Mouse (Mus musculus): ENCODE measurements around the gene H2-DMa. TPM values are rescaled to one million over a fixed set of nuclear protein-coding genes. Genes with fewer than 3 reads are reported as not detected.

Gene H2-DMa
- polyA plus RNA-seq (2015; fragmentation: Nextera tagmentation; extraction: Ambion mirVana), result 11.3 and 13.4 TPM in 2 replicates

GRCm38 (mm10) chr17:34119249-34120179 lies at the start of gene H2-DMa:
Gene H2-DMa, plus strand, starts transcription at chr17:34119541.
- peak; percentile 80 for ATAC-seq
- Histone ChIP-seq H3K27ac (peak within 1 kb of the TSS; percentile 100), H3K36me3 (peaks cover 32% of the 10 kb centered on the region), H3K4me3 (replicated peaks) (peak within 1 kb of the TSS; percentile 92), H3K4me2 (replicated peaks) (peak within 1 kb of the TSS; percentile 82), H3K9ac (peak within 1 kb of the TSS; percentile 93), H3K4me1 (replicated peaks) (peaks cover 30% of the 10 kb centered on the region), H3K9me3 (no peaks in the 10 kb centered on the region), H3K27me3 (replicated peaks) (no peaks in the 10 kb centered on the region)
- WGBS, result under 1% methylated on average over 96 of the region's 96 CpGs

GRCm38 (mm10) chr17:34072091-34072490 lies 47.2 kb upstream of the H2-DMa start:
- no peak for ATAC-seq
- no peak overlapping the region for H3K4me2 ChIP-seq (replicated peaks)
- no peaks in the 10 kb centered on the region for H3K9me3 ChIP-seq
- no peaks in the 10 kb centered on the region for H3K36me3 ChIP-seq
- H3K27ac ChIP-seq, result no peak overlapping the region
- H3K27me3 ChIP-seq (replicated peaks), result peaks cover 7% of the 10 kb centered on the region
- no peaks in the 10 kb centered on the region for H3K4me1 ChIP-seq (replicated peaks)
- 74% methylated on average over 5 of the region's 5 CpGs for WGBS
- no peak overlapping the region for H3K9ac ChIP-seq
- no peak overlapping the region for H3K4me3 ChIP-seq (replicated peaks)

GRCm38 (mm10) chr17:34075271-34075670 lies 44.1 kb upstream of the H2-DMa start:
- 36% methylated on average over 7 of the region's 7 CpGs for WGBS
- ATAC-seq, result no peak
- Histone ChIP-seq H3K4me1 (replicated peaks) (no peaks in the 10 kb centered on the region), H3K36me3 (no peaks in the 10 kb centered on the region), H3K9ac (no peak overlapping the region), H3K4me3 (replicated peaks) (no peak overlapping the region), H3K4me2 (replicated peaks) (no peak overlapping the region), H3K27me3 (replicated peaks) (peaks cover 11% of the 10 kb centered on the region), H3K9me3 (no peaks in the 10 kb centered on the region), H3K27ac (no peak overlapping the region)

- Histone ChIP-seq H3K27ac (no peak overlapping the region), H3K9ac (no peak overlapping the region), H3K4me3 (replicated peaks) (no peak overlapping the region), H3K9me3 (no peaks in the 10 kb centered on the region), H3K4me2 (replicated peaks) (no peak overlapping the region), H3K27me3 (replicated peaks) (peaks cover 11% of the 10 kb centered on the region), H3K4me1 (replicated peaks) (no peaks in the 10 kb centered on the region), H3K36me3 (no peaks in the 10 kb centered on the region)
- 2% methylated on average over 9 of the region's 9 CpGs for WGBS
- no peak for ATAC-seq
Measured at GRCm38 (mm10) chr17:34077549-34077948, 41.8 kb upstream of the H2-DMa start.

- Histone ChIP-seq H3K4me3 (replicated peaks) (no peak overlapping the region), H3K9me3 (no peaks in the 10 kb centered on the region), H3K36me3 (no peaks in the 10 kb centered on the region), H3K27me3 (replicated peaks) (peaks cover 11% of the 10 kb centered on the region), H3K9ac (no peak overlapping the region), H3K4me2 (replicated peaks) (no peak overlapping the region), H3K27ac (no peak overlapping the region), H3K4me1 (replicated peaks) (0 out of 2 replicates have a peak, but pooled peaks cover 1% of the 10 kb centered on the region)
- WGBS, result 58% methylated on average over 4 of the region's 4 CpGs
- no peak for ATAC-seq
Measured at GRCm38 (mm10) chr17:34078148-34078547, 41.2 kb upstream of the H2-DMa start.

- Histone ChIP-seq H3K27ac (no peak overlapping the region), H3K4me2 (replicated peaks) (no peak overlapping the region), H3K9me3 (no peaks in the 10 kb centered on the region), H3K4me1 (replicated peaks) (0 out of 2 replicates have a peak, but pooled peaks cover 2% of the 10 kb centered on the region), H3K36me3 (no peaks in the 10 kb centered on the region), H3K4me3 (replicated peaks) (no peak overlapping the region), H3K9ac (no peak overlapping the region), H3K27me3 (replicated peaks) (peaks cover 11% of the 10 kb centered on the region)
- ATAC-seq, result no peak
- 88% methylated on average over 11 of the region's 11 CpGs for WGBS
Measured at GRCm38 (mm10) chr17:34079002-34079401, 40.3 kb upstream of the H2-DMa start.

GRCm38 (mm10) chr17:34079621-34080020 lies 39.7 kb upstream of the H2-DMa start:
- ATAC-seq, result peak; percentile 73
- H3K9ac ChIP-seq, result no peak overlapping the region
- H3K27me3 ChIP-seq (replicated peaks), result peaks cover 11% of the 10 kb centered on the region
- H3K4me3 ChIP-seq (replicated peaks), result no peak overlapping the region
- H3K4me1 ChIP-seq (replicated peaks), result 0 out of 2 replicates have a peak, but pooled peaks cover 2% of the 10 kb centered on the region
- H3K4me2 ChIP-seq (replicated peaks), result no peak overlapping the region
- H3K9me3 ChIP-seq, result no peaks in the 10 kb centered on the region
- 14% methylated on average over 5 of the region's 5 CpGs for WGBS
- no peaks in the 10 kb centered on the region for H3K36me3 ChIP-seq
- no peak overlapping the region for H3K27ac ChIP-seq

- H3K36me3 ChIP-seq, result no peaks in the 10 kb centered on the region
- H3K4me1 ChIP-seq (replicated peaks), result 0 out of 2 replicates have a peak, but pooled peaks cover 2% of the 10 kb centered on the region
- H3K27me3 ChIP-seq (replicated peaks), result no peaks in the 10 kb centered on the region
- H3K4me3 ChIP-seq (replicated peaks), result no peak overlapping the region
- H3K9me3 ChIP-seq, result no peaks in the 10 kb centered on the region
- no peak overlapping the region for H3K27ac ChIP-seq
- ATAC-seq, result no peak
- no peak overlapping the region for H3K4me2 ChIP-seq (replicated peaks)
- no peak overlapping the region for H3K9ac ChIP-seq
- 13% methylated on average over 8 of the region's 8 CpGs for WGBS
Measured at GRCm38 (mm10) chr17:34083104-34083503, 36.2 kb upstream of the H2-DMa start.

GRCm38 (mm10) chr17:34087386-34087785 lies 32.0 kb upstream of the H2-DMa start:
- Histone ChIP-seq H3K9ac (no peak overlapping the region), H3K27me3 (replicated peaks) (no peaks in the 10 kb centered on the region), H3K36me3 (no peaks in the 10 kb centered on the region), H3K4me3 (replicated peaks) (no peak overlapping the region), H3K27ac (no peak overlapping the region), H3K4me2 (replicated peaks) (no peak overlapping the region), H3K9me3 (no peaks in the 10 kb centered on the region), H3K4me1 (replicated peaks) (0 out of 2 replicates have a peak, but pooled peaks cover 2% of the 10 kb centered on the region)
- no peak for ATAC-seq
- WGBS, result 53% methylated on average over 2 of the region's 2 CpGs

- Histone ChIP-seq H3K4me3 (replicated peaks) (no peak overlapping the region), H3K36me3 (no peaks in the 10 kb centered on the region), H3K27me3 (replicated peaks) (no peaks in the 10 kb centered on the region), H3K9ac (no peak overlapping the region), H3K4me2 (replicated peaks) (no peak overlapping the region), H3K27ac (no peak overlapping the region), H3K4me1 (replicated peaks) (0 out of 2 replicates have a peak, but pooled peaks cover under 1% of the 10 kb centered on the region), H3K9me3 (no peaks in the 10 kb centered on the region)
- no peak for ATAC-seq
- 54% methylated on average over 11 of the region's 11 CpGs for WGBS
Measured at GRCm38 (mm10) chr17:34088124-34088523, 31.2 kb upstream of the H2-DMa start.

- Histone ChIP-seq H3K36me3 (no peaks in the 10 kb centered on the region), H3K9me3 (no peaks in the 10 kb centered on the region), H3K9ac (no peak overlapping the region), H3K4me2 (replicated peaks) (no peak overlapping the region), H3K4me1 (replicated peaks) (no peaks in the 10 kb centered on the region), H3K27me3 (replicated peaks) (no peaks in the 10 kb centered on the region), H3K27ac (no peak overlapping the region), H3K4me3 (replicated peaks) (no peak overlapping the region)
- WGBS, result 65% methylated on average over 7 of the region's 7 CpGs
- ATAC-seq, result no peak
Measured at GRCm38 (mm10) chr17:34090923-34091322, 28.4 kb upstream of the H2-DMa start.

GRCm38 (mm10) chr17:34092197-34092875 lies 27.0 kb upstream of the H2-DMa start, which contains the start of gene H2-Oa:
Gene H2-Oa, plus strand, starts transcription at chr17:34092340.
- no peak within 1 kb of the TSS for H3K27ac ChIP-seq
- no peak for ATAC-seq

More at GRCm38 (mm10) chr17:34092197-34092875, 27.0 kb upstream of the H2-DMa start, which contains the start of gene H2-Oa:
- Histone ChIP-seq H3K9me3 (no peaks in the 10 kb centered on the region), H3K4me2 (replicated peaks) (no peak within 1 kb of the TSS), H3K36me3 (no peaks in the 10 kb centered on the region), H3K27me3 (replicated peaks) (no peaks in the 10 kb centered on the region), H3K4me1 (replicated peaks) (no peaks in the 10 kb centered on the region), H3K9ac (no peak within 1 kb of the TSS), H3K4me3 (replicated peaks) (no peak within 1 kb of the TSS)
- WGBS, result 35% methylated on average over 11 of the region's 11 CpGs

All from intestine, embryonic 15.5 days (tissue).